Mouse (Mus musculus) heart, embryonic 15.5 days (tissue): ENCODE data around the gene Per1. TPM values are rescaled to one million over a fixed set of nuclear protein-coding genes. Genes with fewer than 3 reads are reported as not detected.

Experiments used
- ATAC-seq: fragments of 200-750 bp; cut with Nextera tagmentation; replicated peaks from 2 replicates; pipeline ENCODE4 v1.8.0; 2017; ENCODE audit warnings: low read depth, moderate TSS enrichment; ENCODE audit not compliant: insufficient number of reproducible peaks, insufficient read depth, low FRiP score
- H3K27ac ChIP-seq: fragments of 300-500 bp; sonication (generic); 2 replicates; pipeline ENCODE4 v1.5.1; 2015; ENCODE audit warnings: mild to moderate bottlenecking, inconsistent platforms
- H3K27me3 ChIP-seq: fragments of 300-500 bp; sonication (generic); 2 replicates; pipeline ENCODE4 v1.6.1; 2015; ENCODE audit warnings: inconsistent platforms
- H3K36me3 ChIP-seq: fragments of 300-500 bp; sonication (generic); 2 replicates; pipeline ENCODE4 v1.6.1; 2015; ENCODE audit warnings: mild to moderate bottlenecking, inconsistent platforms
- H3K4me1 ChIP-seq: fragments of 300-500 bp; sonication (generic); replicated peaks from 2 replicates; pipeline ENCODE4 v1.6.1; 2015; ENCODE audit warnings: inconsistent platforms
- H3K4me2 ChIP-seq: fragments of 300-500 bp; sonication (generic); 2 replicates; pipeline ENCODE4 v1.6.1; 2015; ENCODE audit warnings: inconsistent platforms, mild to moderate bottlenecking, moderate library complexity
- H3K4me3 ChIP-seq: fragments of 300-500 bp; sonication (generic); 2 replicates; pipeline ENCODE4 v1.5.1; 2015; ENCODE audit warnings: mild to moderate bottlenecking, inconsistent platforms
- H3K9ac ChIP-seq: fragments of 300-500 bp; sonication (generic); 2 replicates; pipeline ENCODE4 v1.6.1; 2015; ENCODE audit warnings: mild to moderate bottlenecking, inconsistent platforms
- H3K9me3 ChIP-seq: fragments of 300-500 bp; sonication (generic); replicated peaks from 2 replicates; pipeline ENCODE4 v1.6.1; 2016; ENCODE audit warnings: inconsistent platforms
- WGBS: fragments of 180-500 bp; shearing (Covaris S2); methylation state at CpG from one replicate; pipeline ENCODE4 v1.1.7; 2015; ENCODE audit warnings: mixed read lengths; 5-methylcytosine and 5-hydroxymethylcytosine counted together
- polyA plus RNA-seq: library from polyadenylated mRNA; unstranded; fragments of >200 nt; fragmentation: Nextera tagmentation; extraction: Ambion mirVana; gene quantifications from 2 replicates; pipeline ENCODE4 v1.2.1, GENCODE M21; 2015

Gene Per1
- polyA plus RNA-seq, 1 experiment from 2014 or later = 16.1 TPM

- no peaks in the 10 kb centered on the region for H3K36me3 ChIP-seq
- H3K4me3 ChIP-seq = peak within 1 kb of the TSS; percentile 66
- H3K4me1 ChIP-seq = peaks cover 39% of the 10 kb centered on the region
- peak within 1 kb of the TSS; percentile 67 for H3K9ac ChIP-seq
- 5% methylated on average over 27 of the region's 27 CpGs for WGBS
- no peaks in the 10 kb centered on the region for H3K9me3 ChIP-seq
- H3K27me3 ChIP-seq = no peaks in the 10 kb centered on the region
- H3K27ac ChIP-seq = peak within 1 kb of the TSS; percentile 94
- peak within 1 kb of the TSS; percentile 87 for H3K4me2 ChIP-seq
- ATAC-seq = no peak
These were observed 25.4 kb downstream of the Per1 start, which contains the start of gene Hes7 for GRCm38 (mm10) chr11:69120221-69121000. TSS of gene Hes7 (plus strand) at chr11:69120404.

DNA sequence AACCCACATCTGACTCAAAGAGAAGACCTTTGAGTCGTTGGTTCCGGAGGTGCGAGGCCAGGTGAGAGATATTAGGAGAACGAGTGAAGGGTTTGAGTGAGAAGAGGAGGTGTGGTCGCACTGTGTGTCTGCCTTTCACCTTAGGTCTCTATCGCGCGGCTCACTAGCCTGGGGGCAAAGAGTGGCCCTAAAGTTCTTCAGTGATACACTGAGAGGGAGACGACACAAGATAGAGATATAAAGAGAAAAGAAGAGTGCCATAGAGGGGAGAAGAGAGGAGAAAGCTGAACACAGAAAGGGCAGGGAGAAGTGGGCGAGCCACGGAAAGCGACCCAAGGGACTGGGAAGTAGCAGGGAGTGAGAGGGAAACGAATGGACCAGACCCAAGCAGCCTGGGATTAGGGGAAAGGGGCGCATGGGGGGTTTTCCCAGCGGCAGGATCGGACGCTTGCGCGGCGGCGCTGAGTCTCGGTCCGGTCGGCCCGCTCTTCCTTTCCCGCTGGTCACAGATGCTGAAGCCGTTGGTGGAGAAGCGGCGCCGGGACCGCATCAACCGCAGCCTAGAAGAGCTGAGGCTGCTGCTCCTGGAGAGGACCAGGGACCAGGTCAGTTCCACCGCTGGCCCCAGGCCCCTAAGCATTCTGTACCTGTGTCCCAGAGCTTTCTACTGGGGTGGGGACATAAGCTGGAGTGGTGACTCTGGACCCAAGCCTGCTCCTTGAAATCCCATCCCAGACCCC lies 26.2 kb downstream of the Per1 start:
- peak overlapping the region; percentile 94 for H3K27ac ChIP-seq
- WGBS = 2% methylated on average over 33 of the region's 33 CpGs

DNA sequence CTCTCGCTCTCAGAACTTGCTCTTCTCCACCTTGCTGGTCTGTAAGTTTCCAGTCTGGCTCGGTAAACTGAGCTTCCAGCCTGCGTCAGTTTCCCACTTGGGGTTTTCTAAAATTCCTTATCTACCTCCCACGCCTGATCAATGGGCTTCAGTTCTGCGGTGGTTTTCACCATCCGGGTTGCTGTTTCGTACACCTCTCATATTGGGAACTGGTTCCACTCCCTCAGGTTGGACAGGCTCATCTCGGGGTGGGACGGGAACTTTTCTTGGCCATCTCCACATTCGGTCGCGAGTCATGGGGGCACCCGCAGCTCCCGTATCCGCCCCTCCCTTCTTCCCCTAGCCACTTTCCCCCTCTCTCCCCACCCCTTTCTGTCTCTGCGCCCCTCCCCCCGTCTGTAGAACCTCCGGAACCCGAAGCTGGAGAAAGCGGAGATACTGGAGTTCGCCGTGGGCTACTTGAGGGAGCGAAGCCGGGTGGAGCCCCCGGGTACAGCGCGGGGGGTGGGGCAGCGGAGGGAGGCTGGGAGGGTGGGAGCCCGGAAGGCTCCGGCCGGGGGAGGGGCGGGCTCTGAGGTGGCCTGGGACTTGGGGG lies 26.8 kb downstream of the Per1 start:
- H3K9me3 ChIP-seq = no peaks in the 10 kb centered on the region
- H3K27ac ChIP-seq = peak overlapping the region; percentile 94
- peak overlapping the region; percentile 87 for H3K4me2 ChIP-seq
- peak overlapping the region; percentile 65 for H3K4me3 ChIP-seq
- H3K27me3 ChIP-seq = no peaks in the 10 kb centered on the region
- no peak for ATAC-seq
- no peaks in the 10 kb centered on the region for H3K36me3 ChIP-seq
- peaks cover 51% of the 10 kb centered on the region for H3K4me1 ChIP-seq
- peak overlapping the region; percentile 67 for H3K9ac ChIP-seq
- under 1% methylated on average over 32 of the region's 32 CpGs for WGBS

More for the DNA sequence above, 26.2 kb downstream of the Per1 start:
- peak overlapping the region; percentile 87 for H3K4me2 ChIP-seq
- H3K9me3 ChIP-seq = no peaks in the 10 kb centered on the region
- no peak for ATAC-seq
- H3K36me3 ChIP-seq = no peaks in the 10 kb centered on the region
- no peaks in the 10 kb centered on the region for H3K27me3 ChIP-seq
- H3K9ac ChIP-seq = peak overlapping the region; percentile 67
- peaks cover 46% of the 10 kb centered on the region for H3K4me1 ChIP-seq
- H3K4me3 ChIP-seq = peak overlapping the region; percentile 65

GRCm38 (mm10) chr11:69122336-69122951 lies 27.4 kb downstream of the Per1 start, which contains the start of gene 9130213A22Rik:
TSS of gene 9130213A22Rik (minus strand) at chr11:69122589.
- ATAC-seq = peak; percentile 78
- WGBS = under 1% methylated on average over 66 of the region's 66 CpGs
- Histone ChIP-seq H3K4me2 (peak within 1 kb of the TSS; percentile 87), H3K9me3 (no peaks in the 10 kb centered on the region), H3K36me3 (no peaks in the 10 kb centered on the region), H3K4me1 (peaks cover 50% of the 10 kb centered on the region), H3K4me3 (peak within 1 kb of the TSS; percentile 65), H3K9ac (peak within 1 kb of the TSS; percentile 67), H3K27ac (peak within 1 kb of the TSS; percentile 94), H3K27me3 (no peaks in the 10 kb centered on the region; the same call in 1 of the 2 replicates)

GRCm38 (mm10) chr11:69123056-69123692 lies 28.2 kb downstream of the Per1 start:
- H3K9ac ChIP-seq = peak overlapping the region; percentile 67
- peaks cover 51% of the 10 kb centered on the region for H3K4me1 ChIP-seq
- WGBS = under 1% methylated on average over 29 of the region's 29 CpGs
- H3K27ac ChIP-seq = peak overlapping the region; percentile 94
- no peak for ATAC-seq
- H3K4me3 ChIP-seq = peak overlapping the region; percentile 65
- H3K4me2 ChIP-seq = peak overlapping the region; percentile 87
- H3K36me3 ChIP-seq = no peaks in the 10 kb centered on the region
- no peaks in the 10 kb centered on the region; the same call in 1 of the 2 replicates for H3K27me3 ChIP-seq
- H3K9me3 ChIP-seq = no peaks in the 10 kb centered on the region

GRCm38 (mm10) chr11:69123693-69124497 lies 28.9 kb downstream of the Per1 start:
- peak; percentile 45 for ATAC-seq
- Histone ChIP-seq H3K27me3 (no peaks in the 10 kb centered on the region; the same call in 1 of the 2 replicates), H3K36me3 (no peaks in the 10 kb centered on the region), H3K4me2 (peak overlapping the region; percentile 87), H3K4me3 (peak overlapping the region; percentile 65), H3K27ac (peak overlapping the region; percentile 94), H3K9me3 (no peaks in the 10 kb centered on the region), H3K9ac (peak overlapping the region; percentile 65), H3K4me1 (peaks cover 49% of the 10 kb centered on the region)
- 0% methylated on average over 31 of the region's 31 CpGs for WGBS

DNA sequence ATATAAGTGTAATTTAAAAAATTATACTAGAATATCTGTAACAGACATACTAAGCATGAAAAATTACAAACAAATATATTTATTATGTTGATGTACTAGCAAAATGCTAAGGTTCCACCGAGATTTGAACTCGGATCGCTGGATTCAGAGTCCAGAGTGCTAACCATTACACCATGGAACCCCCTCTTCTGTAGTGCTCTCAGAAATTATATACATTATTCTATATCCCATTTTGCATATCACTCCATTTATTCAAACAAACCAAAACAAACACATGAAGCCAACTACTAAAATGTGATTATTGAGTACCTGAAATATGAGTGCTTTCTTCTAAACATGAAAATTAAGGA lies 29.5 kb downstream of the Per1 start:
- H3K9ac ChIP-seq = no peak overlapping the region
- 0% methylated on average over 3 of the region's 3 CpGs for WGBS
- peak overlapping the region; percentile 94; the same call in 1 of the 2 replicates for H3K27ac ChIP-seq
- H3K9me3 ChIP-seq = no peaks in the 10 kb centered on the region
- H3K4me2 ChIP-seq = peak overlapping the region; percentile 87; the same call in 1 of the 2 replicates
- peaks cover 44% of the 10 kb centered on the region for H3K4me1 ChIP-seq
- peak overlapping the region; percentile 65 for H3K4me3 ChIP-seq
- no peak for ATAC-seq
- no peaks in the 10 kb centered on the region for H3K36me3 ChIP-seq
- no peaks in the 10 kb centered on the region; the same call in 1 of the 2 replicates for H3K27me3 ChIP-seq

DNA sequence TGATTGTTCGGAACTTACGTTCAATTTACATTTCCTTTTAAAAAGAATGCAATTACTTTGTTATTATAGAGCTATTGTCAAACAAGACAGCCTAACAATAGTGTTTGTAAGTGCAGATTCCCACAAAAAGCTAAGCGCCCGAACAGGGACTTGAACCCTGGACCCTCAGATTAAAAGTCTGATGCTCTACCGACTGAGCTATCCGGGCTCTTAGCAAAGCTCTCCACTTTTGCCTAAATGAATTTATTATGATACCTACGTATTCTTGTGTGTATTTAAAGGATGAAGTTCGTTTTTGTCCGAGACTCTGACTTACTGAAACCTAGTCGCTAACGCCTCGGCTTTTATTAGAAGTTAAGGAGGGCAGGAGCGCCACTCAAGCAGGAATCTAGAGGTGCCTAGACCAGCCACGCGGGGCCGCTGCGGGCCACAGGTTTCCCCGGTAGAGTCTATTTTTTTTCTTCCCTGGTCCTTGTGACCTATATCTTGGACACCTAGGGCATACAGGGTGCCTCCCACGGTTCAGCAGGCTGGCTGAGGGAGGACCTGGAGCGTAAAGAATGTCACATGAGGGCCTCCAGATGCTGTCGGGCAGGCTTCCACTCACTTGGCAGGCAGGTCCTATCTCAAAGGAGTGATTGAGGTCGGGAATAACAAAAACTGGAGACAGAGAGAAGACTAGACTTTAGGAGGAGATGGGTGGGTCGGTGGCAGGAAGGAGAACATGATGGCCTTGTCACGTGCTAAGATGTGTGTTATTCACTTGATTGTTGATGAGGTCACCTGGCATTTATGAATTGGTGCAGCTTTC lies 30.2 kb downstream of the Per1 start:
- WGBS = 0% methylated on average over 24 of the region's 24 CpGs
- Histone ChIP-seq H3K4me3 (peak overlapping the region; percentile 64), H3K4me2 (peak overlapping the region; percentile 82), H3K27ac (peak overlapping the region; percentile 85), H3K4me1 (peaks cover 37% of the 10 kb centered on the region), H3K27me3 (no peaks in the 10 kb centered on the region; the same call in 1 of the 2 replicates), H3K36me3 (no peaks in the 10 kb centered on the region), H3K9ac (peak overlapping the region; percentile 60), H3K9me3 (no peaks in the 10 kb centered on the region)
- peak; percentile 8; the same call in 1 of the 2 replicates for ATAC-seq

DNA sequence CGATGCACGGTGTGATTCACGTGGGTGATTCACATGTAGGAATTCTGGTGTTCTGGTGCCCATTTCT lies 30.7 kb downstream of the Per1 start, which contains the start of gene Aloxe3:
Gene Aloxe3 (plus strand): TSS at position 45 of the 67 bp plus-strand sequence.
- peak within 1 kb of the TSS; percentile 85 for H3K27ac ChIP-seq
- H3K4me2 ChIP-seq = peak within 1 kb of the TSS; percentile 82
- no peak for ATAC-seq
- WGBS = 1% methylated on average over 3 of the region's 3 CpGs
- H3K4me3 ChIP-seq = peak within 1 kb of the TSS; percentile 64
- peak within 1 kb of the TSS; percentile 60 for H3K9ac ChIP-seq
- no peaks in the 10 kb centered on the region; the same call in 1 of the 2 replicates for H3K27me3 ChIP-seq
- no peaks in the 10 kb centered on the region for H3K9me3 ChIP-seq
- peaks cover 33% of the 10 kb centered on the region for H3K4me1 ChIP-seq
- H3K36me3 ChIP-seq = no peaks in the 10 kb centered on the region
